Mouse (Mus musculus) bone marrow, adult 2 months (tissue): Measurements from ENCODE around the gene P3h1.

Source experiments
- CTCF ChIP-seq: fragments of 200-500 bp; IDR thresholded peaks from 2 replicates; pipeline ENCODE4 v1.5.1; 2011; ENCODE audit warnings: low read length, control low read depth; ENCODE audit not compliant: control insufficient read depth, insufficient read depth
- POLR2A ChIP-seq: fragments of 200-500 bp; IDR thresholded peaks from 2 replicates; pipeline ENCODE4 v1.6.1; 2011; ENCODE audit warnings: low read depth, mild to moderate bottlenecking, control low read depth, low read length, borderline replicate concordance; ENCODE audit not compliant: control insufficient read depth

- TF ChIP-seq CTCF, result no peak
- no peak for TF ChIP-seq POLR2A
Measured at GRCm38 (mm10) chr4:119291921-119292320, 59.2 kb downstream of the P3h1 start.
